Mouse (Mus musculus): ENCODE measurements at regions not wholly inside any gene's neighbourhood (a gene's known extent, or its start where the extent isn't known, plus 50 kb on each side); places are given as distances from the start of the nearest gene placed in this dataset.

DNA sequence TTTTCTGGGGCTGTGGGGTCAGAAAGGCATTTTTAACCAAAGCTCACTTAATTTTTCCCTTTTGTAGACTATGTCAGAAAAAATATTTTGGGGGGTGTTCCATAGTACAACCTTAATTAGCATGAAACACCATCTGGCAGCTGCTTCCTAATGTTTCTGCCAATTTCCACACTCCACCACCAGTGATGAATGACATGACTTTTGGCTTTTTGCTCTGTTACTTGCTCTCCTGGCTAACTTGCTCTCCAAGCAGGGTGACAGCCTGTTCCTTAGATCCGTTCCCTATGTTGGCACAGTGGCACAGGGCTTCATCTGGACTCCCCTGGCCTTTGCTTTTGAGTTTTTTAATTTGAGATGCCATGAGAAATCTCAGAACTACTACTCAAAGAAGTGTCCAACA is 648.6 kb downstream of the 1190002N15Rik start:
- Histone ChIP-seq H3K9ac (replicated peaks; ENCODE audit: low read length, poor library complexity, severe bottlenecking) (no peak overlapping the region), H3K4me1 (ENCODE audit: insufficient read depth, low read length) (no peaks in the 10 kb centered on the region), H3K9me3 (ENCODE audit: low read length) (no peaks in the 10 kb centered on the region), H3K27me3 (ENCODE audit: insufficient read depth, low read length) (no peaks in the 10 kb centered on the region), H3K4me2 (ENCODE audit: low read depth, low read length, poor library complexity, severe bottlenecking) (no peak overlapping the region), H3K36me3 (ENCODE audit: insufficient read depth, low read length) (no peaks in the 10 kb centered on the region), H3K27ac (ENCODE audit: low read depth, low read length) (no peak overlapping the region), H3K4me3 (ENCODE audit: low read depth, low read length) (no peak overlapping the region)
- WGBS, result 79% methylated on average over 1 of the region's 1 CpGs
- no peak for TF ChIP-seq CTCF (IDR thresholded peaks at IDR 0.05)
- DNase-seq (ENCODE audit: low spot score) (peak; percentile 40), ATAC-seq (ENCODE audit: low FRiP score) (no peak)

GRCm38 (mm10) chr9:93880112-93880511 is 657.8 kb downstream of the 1190002N15Rik start:
- 49% methylated on average over 2 of the region's 2 CpGs for WGBS
- DNase-seq (ENCODE audit: low spot score), result no peak

GRCm38 (mm10) chr9:93879572-93879971 is 658.3 kb downstream of the 1190002N15Rik start:
- Histone ChIP-seq H3K4me1 (ENCODE audit: insufficient read depth, low read length) (no peaks in the 10 kb centered on the region), H3K9me3 (ENCODE audit: low read length) (no peaks in the 10 kb centered on the region), H3K27me3 (ENCODE audit: insufficient read depth, low read length) (no peaks in the 10 kb centered on the region), H3K4me2 (ENCODE audit: low read depth, low read length, poor library complexity, severe bottlenecking) (no peak overlapping the region), H3K4me3 (ENCODE audit: low read depth, low read length) (no peak overlapping the region), H3K27ac (ENCODE audit: low read depth, low read length) (no peak overlapping the region), H3K36me3 (ENCODE audit: insufficient read depth, low read length) (no peaks in the 10 kb centered on the region), H3K9ac (replicated peaks; ENCODE audit: low read length, poor library complexity, severe bottlenecking) (no peak overlapping the region)
- 50% methylated on average over 2 of the region's 2 CpGs for WGBS
- TF ChIP-seq CTCF (IDR thresholded peaks at IDR 0.05), result no peak
- no peak for ATAC-seq (ENCODE audit: low FRiP score)
- no peak for DNase-seq (ENCODE audit: low spot score)

More at GRCm38 (mm10) chr9:93880112-93880511, 657.8 kb downstream of the 1190002N15Rik start:
- ATAC-seq (ENCODE audit: low FRiP score), result no peak
- H3K4me1 ChIP-seq (ENCODE audit: insufficient read depth, low read length), result no peaks in the 10 kb centered on the region
- no peak overlapping the region for H3K4me3 ChIP-seq (ENCODE audit: low read depth, low read length)
- no peaks in the 10 kb centered on the region for H3K9me3 ChIP-seq (ENCODE audit: low read length)
- H3K27me3 ChIP-seq (ENCODE audit: insufficient read depth, low read length), result no peaks in the 10 kb centered on the region
- H3K27ac ChIP-seq (ENCODE audit: low read depth, low read length), result no peak overlapping the region
- no peak overlapping the region for H3K4me2 ChIP-seq (ENCODE audit: low read depth, low read length, poor library complexity, severe bottlenecking)
- no peaks in the 10 kb centered on the region for H3K36me3 ChIP-seq (ENCODE audit: insufficient read depth, low read length)
- no peak for TF ChIP-seq CTCF (IDR thresholded peaks at IDR 0.05)
- no peak overlapping the region for H3K9ac ChIP-seq (replicated peaks; ENCODE audit: low read length, poor library complexity, severe bottlenecking)

- Histone ChIP-seq H3K4me3 (ENCODE audit: low read depth, low read length) (no peak overlapping the region), H3K9ac (replicated peaks; ENCODE audit: low read length, poor library complexity, severe bottlenecking) (no peak overlapping the region), H3K27ac (ENCODE audit: low read depth, low read length) (no peak overlapping the region), H3K36me3 (ENCODE audit: insufficient read depth, low read length) (no peaks in the 10 kb centered on the region), H3K9me3 (ENCODE audit: low read length) (no peaks in the 10 kb centered on the region), H3K27me3 (ENCODE audit: insufficient read depth, low read length) (no peaks in the 10 kb centered on the region), H3K4me1 (ENCODE audit: insufficient read depth, low read length) (no peaks in the 10 kb centered on the region), H3K4me2 (ENCODE audit: low read depth, low read length, poor library complexity, severe bottlenecking) (no peak overlapping the region)
- no peak for TF ChIP-seq CTCF (IDR thresholded peaks at IDR 0.05)
- WGBS, result 82% methylated on average over 7 of the region's 7 CpGs
- no peak for DNase-seq (ENCODE audit: low spot score)
- ATAC-seq (ENCODE audit: low FRiP score), result no peak
These were observed 667.1 kb downstream of the 1190002N15Rik start for GRCm38 (mm10) chr9:93870778-93871177.

DNA sequence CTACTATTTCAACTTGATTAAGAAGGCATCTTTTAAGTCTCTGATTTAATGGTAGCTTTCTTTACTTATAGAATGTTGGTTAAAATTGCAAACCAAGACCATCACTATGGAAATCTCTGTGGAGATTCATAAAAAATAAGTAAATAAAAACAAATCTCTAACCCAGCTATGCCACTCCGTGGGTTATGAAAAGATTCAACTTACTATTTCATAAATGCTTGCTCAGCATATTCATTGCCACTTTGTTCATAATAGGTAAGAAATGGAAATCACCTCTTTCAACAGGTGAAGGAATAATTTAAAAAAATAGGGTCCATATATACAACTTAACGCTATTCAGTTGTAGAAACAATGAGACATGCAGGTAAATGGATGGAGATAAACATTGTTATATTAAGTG is 679.9 kb downstream of the 1190002N15Rik start:
- Histone ChIP-seq H3K9me3 (ENCODE audit: low read length) (no peaks in the 10 kb centered on the region), H3K9ac (replicated peaks; ENCODE audit: low read length, poor library complexity, severe bottlenecking) (no peak overlapping the region), H3K4me3 (ENCODE audit: low read depth, low read length) (no peak overlapping the region), H3K27ac (ENCODE audit: low read depth, low read length) (no peak overlapping the region), H3K4me1 (ENCODE audit: insufficient read depth, low read length) (no peaks in the 10 kb centered on the region), H3K27me3 (ENCODE audit: insufficient read depth, low read length) (no peaks in the 10 kb centered on the region), H3K4me2 (ENCODE audit: low read depth, low read length, poor library complexity, severe bottlenecking) (no peak overlapping the region), H3K36me3 (ENCODE audit: insufficient read depth, low read length) (no peaks in the 10 kb centered on the region)
- 69% methylated on average over 2 of the region's 2 CpGs for WGBS
- DNase-seq (ENCODE audit: low spot score) (no peak), ATAC-seq (ENCODE audit: low FRiP score) (no peak)
- TF ChIP-seq CTCF (IDR thresholded peaks at IDR 0.05), result no peak

DNA sequence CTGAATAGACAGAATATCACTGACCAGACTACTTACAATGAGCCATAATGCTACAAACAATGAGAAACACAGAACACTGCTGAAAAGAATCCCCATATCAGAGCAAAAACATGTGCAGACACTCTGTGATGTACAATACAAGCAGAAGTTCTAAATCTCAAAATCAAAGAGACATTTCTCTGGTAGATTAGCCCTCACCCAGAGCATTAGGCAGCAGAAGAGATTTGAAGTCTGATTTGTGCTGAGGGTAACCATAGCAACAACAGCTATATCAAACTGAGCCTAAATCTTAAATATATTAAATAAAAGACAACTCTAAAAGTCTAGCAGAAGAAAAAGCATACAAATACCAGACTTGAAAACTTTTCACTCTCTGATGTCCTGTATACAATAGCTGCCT is 691.5 kb downstream of the 1190002N15Rik start:
- H3K4me3 ChIP-seq (ENCODE audit: low read depth, low read length), result no peak overlapping the region
- H3K9me3 ChIP-seq (ENCODE audit: low read length), result no peaks in the 10 kb centered on the region
- no peaks in the 10 kb centered on the region for H3K4me1 ChIP-seq (ENCODE audit: insufficient read depth, low read length)
- no peak overlapping the region for H3K4me2 ChIP-seq (ENCODE audit: low read depth, low read length, poor library complexity, severe bottlenecking)
- H3K27me3 ChIP-seq (ENCODE audit: insufficient read depth, low read length), result no peaks in the 10 kb centered on the region
- DNase-seq (ENCODE audit: low spot score) (no peak), ATAC-seq (ENCODE audit: low FRiP score) (0 out of 2 replicates have a peak, but pooled peaks have one; percentile 23)
- H3K9ac ChIP-seq (replicated peaks; ENCODE audit: low read length, poor library complexity, severe bottlenecking), result no peak overlapping the region
- TF ChIP-seq CTCF (IDR thresholded peaks at IDR 0.05), result no peak
- no peak overlapping the region for H3K27ac ChIP-seq (ENCODE audit: low read depth, low read length)
- H3K36me3 ChIP-seq (ENCODE audit: insufficient read depth, low read length), result no peaks in the 10 kb centered on the region

All from midbrain, postnatal 0 days (tissue).